Mouse (Mus musculus) bone marrow, adult 2 months (tissue): ENCODE measurements around the gene Gan. TPM values are rescaled to one million over a fixed set of nuclear protein-coding genes. Genes with fewer than 3 reads are reported as not detected.

ENCODE experiments used
- H3K27ac ChIP-seq: fragments of 200-500 bp; 2 replicates; pipeline ENCODE4 v1.5.1; 2012; ENCODE audit warnings: low read depth, mild to moderate bottlenecking, control low read depth, inconsistent platforms, low read length; ENCODE audit not compliant: control insufficient read depth, poor library complexity, insufficient read depth
- H3K4me1 ChIP-seq: fragments of 200-500 bp; 2 replicates; pipeline ENCODE4 v1.6.1; 2011; ENCODE audit warnings: low read length; ENCODE audit not compliant: control insufficient read depth, insufficient read depth
- H3K4me3 ChIP-seq: fragments of 200-500 bp; replicated peaks from 2 replicates; pipeline ENCODE3; 2011; ENCODE audit warnings: mild to moderate bottlenecking, low read depth, low read length, control low read depth; ENCODE audit not compliant: control insufficient read depth
- CTCF ChIP-seq: fragments of 200-500 bp; IDR thresholded peaks from 2 replicates; pipeline ENCODE4 v1.5.1; 2011; ENCODE audit warnings: low read length, control low read depth; ENCODE audit not compliant: control insufficient read depth, insufficient read depth
- POLR2A ChIP-seq: fragments of 200-500 bp; IDR thresholded peaks from 2 replicates; pipeline ENCODE4 v1.6.1; 2011; ENCODE audit warnings: low read depth, mild to moderate bottlenecking, control low read depth, low read length, borderline replicate concordance; ENCODE audit not compliant: control insufficient read depth
- WGBS: fragments of 180-500 bp; shearing (Covaris S2); methylation state at CpG from one replicate; pipeline ENCODE4 v1.1.7; 2018; 5-methylcytosine and 5-hydroxymethylcytosine counted together
- polyA plus RNA-seq: library from polyadenylated mRNA; stranded (reverse); fragments of >200 nt; gene quantifications from 2 replicates; pipeline ENCODE4 v1.2.4, GENCODE M21; 2011; ENCODE audit warnings: low replicate concordance; ENCODE audit not compliant: missing spikeins, insufficient read depth, insufficient read length

The Gan gene
- polyA plus RNA-seq, 1 experiment: 3.1 TPM

- TF ChIP-seq CTCF (no peak), POLR2A (no peak)
- Histone ChIP-seq H3K27ac (no peak overlapping the region), H3K4me1 (peaks cover under 1% of the 10 kb centered on the region; the same call in 1 of the 2 replicates), H3K4me3 (no peak overlapping the region)
- WGBS: 82% methylated on average over 7 of the region's 7 CpGs
Observed at GRCm38 (mm10) chr8:117116534-117116933, 41.4 kb upstream of the Gan start.

DNA sequence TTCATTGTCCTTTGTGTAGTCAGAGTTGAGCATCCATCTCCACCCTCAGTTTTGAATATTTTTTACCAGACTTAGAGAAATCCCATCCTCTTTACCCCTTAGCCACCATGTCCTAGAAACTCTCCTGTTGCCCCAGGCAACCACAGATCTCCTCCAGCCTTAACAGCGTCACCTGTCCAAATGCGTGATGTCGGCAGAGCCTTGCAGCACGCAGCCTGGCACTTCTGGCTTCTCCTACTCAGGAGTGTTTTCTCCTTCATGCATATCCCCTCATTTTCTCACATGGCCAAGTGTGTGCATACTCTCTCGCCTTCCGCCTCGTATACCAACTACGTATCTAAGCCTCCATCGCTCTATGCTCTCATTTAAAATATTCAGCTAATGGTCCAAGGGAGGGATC is 39.5 kb upstream of the Gan start:
- WGBS: 94% methylated on average over 9 of the region's 9 CpGs
- no peak overlapping the region for H3K4me3 ChIP-seq
- TF ChIP-seq CTCF (no peak), POLR2A (no peak)

GRCm38 (mm10) chr8:117121277-117121676 is 36.7 kb upstream of the Gan start:
- Histone ChIP-seq H3K4me3 (no peak overlapping the region), H3K4me1 (peaks cover 2% of the 10 kb centered on the region; the same call in 1 of the 2 replicates), H3K27ac (no peak overlapping the region; the same call in 1 of the 2 replicates)
- WGBS: 42% methylated on average over 8 of the region's 8 CpGs
- TF ChIP-seq CTCF (no peak), POLR2A (no peak)

More for the DNA sequence above, 39.5 kb upstream of the Gan start:
- H3K27ac ChIP-seq: no peak overlapping the region
- peaks cover 2% of the 10 kb centered on the region; the same call in 1 of the 2 replicates for H3K4me1 ChIP-seq

GRCm38 (mm10) chr8:117123850-117124633 is 33.9 kb upstream of the Gan start:
- TF ChIP-seq CTCF: no peak
- no peak for TF ChIP-seq POLR2A
- H3K4me3 ChIP-seq: no peak overlapping the region
- WGBS: 60% methylated on average over 13 of the region's 13 CpGs

GRCm38 (mm10) chr8:117125854-117126253 is 32.1 kb upstream of the Gan start:
- 71% methylated on average over 3 of the region's 3 CpGs for WGBS
- Histone ChIP-seq H3K27ac (no peak overlapping the region), H3K4me3 (no peak overlapping the region), H3K4me1 (peaks cover 2% of the 10 kb centered on the region; the same call in 1 of the 2 replicates)
- TF ChIP-seq POLR2A (no peak), CTCF (no peak)

More at GRCm38 (mm10) chr8:117123850-117124633, 33.9 kb upstream of the Gan start:
- no peak overlapping the region for H3K27ac ChIP-seq
- H3K4me1 ChIP-seq: peaks cover 2% of the 10 kb centered on the region; the same call in 1 of the 2 replicates

- Histone ChIP-seq H3K4me3 (no peak overlapping the region), H3K27ac (no peak overlapping the region), H3K4me1 (peaks cover 2% of the 10 kb centered on the region; the same call in 1 of the 2 replicates)
- TF ChIP-seq CTCF (no peak), POLR2A (no peak)
- 52% methylated on average over 3 of the region's 3 CpGs for WGBS
Observed at GRCm38 (mm10) chr8:117126411-117126810, 31.5 kb upstream of the Gan start.

DNA sequence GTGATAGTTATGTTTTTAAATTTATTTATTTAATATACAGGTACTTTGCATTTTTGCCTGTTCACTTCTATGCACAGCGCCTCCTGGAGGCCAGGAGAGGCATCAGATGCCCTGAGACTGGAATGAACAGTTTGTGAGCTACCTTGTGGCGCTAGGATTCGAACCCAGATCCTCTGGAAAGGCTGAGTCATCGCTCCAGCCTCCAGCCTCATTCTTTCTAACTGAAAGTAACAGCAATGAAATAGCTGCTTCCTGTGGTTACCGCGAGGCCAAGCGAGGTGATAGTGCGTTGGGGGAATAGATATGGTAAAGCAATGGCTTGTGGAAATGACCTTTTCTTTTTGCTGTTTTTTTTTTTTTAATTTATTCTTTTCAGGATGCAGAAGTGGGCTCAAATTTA is 30.9 kb upstream of the Gan start:
- TF ChIP-seq CTCF (peak; percentile 49), POLR2A (no peak)

DNA sequence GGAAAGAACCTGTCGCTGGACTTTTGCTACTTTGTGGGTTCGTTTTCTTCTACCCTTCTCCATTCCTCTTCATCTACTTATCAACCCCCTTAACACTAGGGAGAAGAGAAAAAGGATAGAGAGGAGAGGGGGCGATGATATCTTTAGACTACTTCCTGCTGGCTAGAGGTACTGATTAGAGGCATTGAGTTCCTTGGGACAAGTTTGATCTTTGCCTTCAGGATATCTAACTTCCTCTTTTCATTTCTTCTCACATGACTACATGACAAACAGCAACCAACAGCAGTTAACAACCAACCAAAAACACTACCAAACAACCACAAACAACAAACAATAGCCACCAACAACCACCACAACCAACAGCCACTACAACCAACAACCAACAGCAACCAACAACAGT is 24.2 kb upstream of the Gan start:
- 51% methylated on average over 3 of the region's 3 CpGs for WGBS
- Histone ChIP-seq H3K27ac (no peak overlapping the region), H3K4me3 (no peak overlapping the region), H3K4me1 (no peaks in the 10 kb centered on the region)
- TF ChIP-seq CTCF (no peak), POLR2A (no peak)

More for the DNA sequence above, 30.9 kb upstream of the Gan start:
- Histone ChIP-seq H3K27ac (no peak overlapping the region), H3K4me1 (no peaks in the 10 kb centered on the region), H3K4me3 (no peak overlapping the region)
- 32% methylated on average over 8 of the region's 8 CpGs for WGBS

DNA sequence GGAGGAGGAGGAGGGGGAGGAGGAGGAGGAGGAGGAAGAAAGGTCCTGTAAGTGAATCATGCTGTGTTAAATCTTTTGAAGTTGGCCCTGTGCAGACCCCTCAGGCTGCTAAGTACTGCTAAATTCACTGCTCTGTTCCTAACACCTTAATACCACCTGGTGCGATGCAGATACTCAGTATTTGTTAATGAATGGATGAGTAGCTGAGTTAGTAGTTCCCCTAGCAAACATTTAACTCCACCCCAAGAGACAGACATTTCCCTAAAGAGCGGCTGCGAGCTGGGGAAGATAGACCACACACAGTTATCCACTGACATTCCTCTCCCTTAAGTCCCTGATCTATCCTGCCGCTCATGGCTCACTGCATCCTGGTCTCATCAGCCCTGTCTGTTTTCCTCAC is 21.6 kb upstream of the Gan start:
- no peak for TF ChIP-seq CTCF
- TF ChIP-seq POLR2A: no peak
- Histone ChIP-seq H3K4me3 (no peak overlapping the region), H3K4me1 (no peaks in the 10 kb centered on the region), H3K27ac (no peak overlapping the region)
- WGBS: 87% methylated on average over 4 of the region's 4 CpGs
